Mouse (Mus musculus): Measurements from ENCODE around the gene Creg2.

DNA sequence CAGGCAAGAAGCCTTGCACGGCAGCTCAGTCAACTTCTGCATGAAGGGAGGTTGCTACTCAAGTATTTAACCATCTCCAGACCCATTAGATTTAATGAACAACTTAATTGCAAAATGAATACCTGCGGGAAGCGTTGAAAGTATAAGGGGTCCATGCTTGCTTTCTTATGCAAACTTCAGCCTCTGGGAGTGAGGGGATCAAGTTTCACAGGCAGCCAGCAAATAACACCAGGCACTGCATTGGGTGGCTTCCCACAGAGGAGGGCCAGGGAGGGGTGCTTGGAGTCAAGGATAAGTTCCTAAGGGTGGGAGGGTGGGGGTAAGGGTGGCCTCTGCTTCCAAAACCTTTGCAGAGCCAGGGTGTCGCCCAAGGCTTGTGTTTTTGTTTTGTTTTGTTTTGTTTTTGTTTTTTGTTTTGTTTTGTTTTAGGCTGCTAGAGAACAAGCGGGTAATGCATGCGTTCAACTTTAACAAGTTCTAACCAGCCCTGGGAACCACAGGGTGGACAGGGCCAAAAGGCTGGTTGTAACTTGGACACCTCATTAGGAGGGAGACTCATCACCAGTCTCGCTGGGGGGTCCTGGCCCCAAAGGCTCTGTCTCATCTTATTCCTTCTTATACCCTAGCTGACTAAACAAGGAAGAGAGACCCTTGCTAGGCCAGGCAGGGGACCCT, 49.5 kb upstream of the Creg2 start:
- TF ChIP-seq EP300 (IDR thresholded peaks at IDR 0.05; ENCODE audit: low read depth), result no peak
- no peak for TF ChIP-seq CTCF (IDR thresholded peaks at IDR 0.05; ENCODE audit: low read depth)
